Mouse (Mus musculus) embryonic fibroblast, embryonic 13.5 days (primary cell): ENCODE measurements at regions not wholly inside any gene's neighbourhood (a gene's known extent, or its start where the extent isn't known, plus 50 kb on each side); places are given as distances from the start of the nearest gene placed in this dataset.

Experiments used
- H3K27ac ChIP-seq: 2 replicates; pipeline ENCODE4 v1.5.1; 2012; ENCODE audit warnings: low read length, control low read depth, inconsistent platforms; ENCODE audit not compliant: insufficient read depth
- H3K4me1 ChIP-seq: 2 replicates; pipeline ENCODE4 v1.6.1; 2011; ENCODE audit warnings: low read length; ENCODE audit not compliant: control insufficient read depth, insufficient read depth
- H3K4me3 ChIP-seq: 2 replicates; pipeline ENCODE4 v1.5.1; 2011; ENCODE audit warnings: mild to moderate bottlenecking, control low read depth, low read length; ENCODE audit not compliant: insufficient read depth
- CTCF ChIP-seq: IDR thresholded peaks from 2 replicates; pipeline ENCODE4 v1.5.1; 2011; ENCODE audit warnings: mild to moderate bottlenecking, control low read depth, low read length, moderate library complexity, borderline replicate concordance; ENCODE audit not compliant: insufficient read depth
- POLR2A ChIP-seq: IDR thresholded peaks from 2 replicates; pipeline ENCODE4 v1.6.1; 2011; ENCODE audit warnings: low read depth, mild to moderate bottlenecking, control low read depth, low read length, moderate library complexity

GRCm38 (mm10) chr6:93273917-93274513 is 330.7 kb upstream of the Adamts9 start:
- TF ChIP-seq CTCF (no peak), POLR2A (no peak)
- H3K27ac ChIP-seq = no peak overlapping the region

GRCm38 (mm10) chr6:93272206-93272605 is 328.9 kb upstream of the Adamts9 start:
- TF ChIP-seq CTCF = no peak
- TF ChIP-seq POLR2A = no peak
- no peaks in the 10 kb centered on the region for H3K4me1 ChIP-seq
- no peak overlapping the region for H3K4me3 ChIP-seq
- no peak overlapping the region for H3K27ac ChIP-seq

More at GRCm38 (mm10) chr6:93273917-93274513, 330.7 kb upstream of the Adamts9 start:
- no peaks in the 10 kb centered on the region for H3K4me1 ChIP-seq
- H3K4me3 ChIP-seq = no peak overlapping the region

DNA sequence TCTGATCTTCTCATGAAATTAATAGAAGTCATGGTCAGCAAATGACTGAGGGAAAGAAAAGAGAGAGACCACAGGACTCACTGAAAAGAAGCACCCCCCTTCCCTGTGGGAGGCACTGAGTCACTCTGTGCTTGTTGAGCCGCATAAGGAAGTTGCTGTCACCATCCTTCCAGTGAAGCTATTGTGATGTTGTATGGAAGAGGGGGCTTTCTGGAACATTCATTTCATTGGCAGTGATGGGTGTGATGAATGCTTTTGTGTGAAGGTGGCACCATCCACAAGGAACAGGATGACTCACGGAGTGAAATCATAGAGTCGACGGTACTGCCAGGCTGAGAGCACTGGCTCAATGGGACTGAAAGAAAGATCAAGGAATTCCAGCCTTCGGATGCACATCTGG is 323.5 kb upstream of the Adamts9 start:
- TF ChIP-seq CTCF = no peak
- H3K4me1 ChIP-seq = no peaks in the 10 kb centered on the region
- no peak overlapping the region for H3K27ac ChIP-seq
- H3K4me3 ChIP-seq = no peak overlapping the region

DNA sequence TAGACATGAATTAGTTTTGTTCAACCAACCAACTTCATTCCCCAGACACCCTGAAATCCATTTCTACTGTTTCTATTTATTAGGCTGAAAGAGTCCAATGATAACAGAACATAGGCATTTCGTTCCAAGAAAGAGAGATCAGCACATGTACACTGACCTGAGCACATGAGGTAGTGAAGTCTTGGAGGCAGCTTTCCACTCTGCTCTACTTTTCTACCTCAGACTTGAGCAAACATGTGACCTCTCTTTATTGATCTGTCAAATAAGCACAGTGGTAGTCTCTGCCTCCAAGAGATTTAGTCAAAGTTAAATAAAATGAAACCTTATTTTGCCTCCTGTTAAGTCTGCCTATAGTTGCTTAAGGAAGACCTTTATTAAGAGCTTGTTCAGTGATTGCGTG is 321.9 kb upstream of the Adamts9 start:
- TF ChIP-seq CTCF = no peak
- TF ChIP-seq POLR2A = no peak
- no peak overlapping the region for H3K27ac ChIP-seq
- H3K4me1 ChIP-seq = no peaks in the 10 kb centered on the region
- H3K4me3 ChIP-seq = no peak overlapping the region

GRCm38 (mm10) chr6:93260827-93261226 is 317.5 kb upstream of the Adamts9 start:
- TF ChIP-seq POLR2A (no peak), CTCF (no peak)
- peaks cover 12% of the 10 kb centered on the region for H3K4me1 ChIP-seq
- H3K27ac ChIP-seq = no peak overlapping the region
- no peak overlapping the region for H3K4me3 ChIP-seq

- peaks cover 12% of the 10 kb centered on the region for H3K4me1 ChIP-seq
- TF ChIP-seq CTCF (no peak), POLR2A (no peak)
- H3K4me3 ChIP-seq = no peak overlapping the region
- H3K27ac ChIP-seq = peak overlapping the region; percentile 50
Measured at GRCm38 (mm10) chr6:93257130-93257841, 314.0 kb upstream of the Adamts9 start.

- Histone ChIP-seq H3K4me1 (peaks cover 12% of the 10 kb centered on the region), H3K27ac (no peak overlapping the region), H3K4me3 (no peak overlapping the region)
- no peak for TF ChIP-seq POLR2A
- no peak for TF ChIP-seq CTCF
Measured at GRCm38 (mm10) chr6:93253746-93254145, 310.5 kb upstream of the Adamts9 start.

DNA sequence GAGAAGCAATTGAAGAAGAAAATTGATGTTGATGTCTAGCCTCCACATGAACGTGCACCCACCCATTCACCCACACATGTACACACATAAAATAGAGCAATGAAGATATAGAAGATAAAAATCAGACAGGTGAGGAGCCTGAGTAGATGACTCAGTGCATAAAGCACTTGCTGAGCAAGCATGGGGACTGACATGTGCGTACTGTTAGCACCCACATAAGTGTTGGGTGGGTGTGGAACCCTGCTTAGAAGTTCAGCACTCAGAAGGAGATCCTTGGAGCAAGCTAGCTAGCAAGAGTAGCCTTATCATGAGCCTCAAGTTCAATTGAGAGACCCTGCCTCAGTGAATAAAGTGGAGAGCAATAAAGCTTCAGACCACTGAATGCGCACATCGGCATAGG is 305.7 kb upstream of the Adamts9 start:
- Histone ChIP-seq H3K4me1 (no peaks in the 10 kb centered on the region), H3K4me3 (no peak overlapping the region), H3K27ac (no peak overlapping the region)
- no peak for TF ChIP-seq POLR2A
- no peak for TF ChIP-seq CTCF

DNA sequence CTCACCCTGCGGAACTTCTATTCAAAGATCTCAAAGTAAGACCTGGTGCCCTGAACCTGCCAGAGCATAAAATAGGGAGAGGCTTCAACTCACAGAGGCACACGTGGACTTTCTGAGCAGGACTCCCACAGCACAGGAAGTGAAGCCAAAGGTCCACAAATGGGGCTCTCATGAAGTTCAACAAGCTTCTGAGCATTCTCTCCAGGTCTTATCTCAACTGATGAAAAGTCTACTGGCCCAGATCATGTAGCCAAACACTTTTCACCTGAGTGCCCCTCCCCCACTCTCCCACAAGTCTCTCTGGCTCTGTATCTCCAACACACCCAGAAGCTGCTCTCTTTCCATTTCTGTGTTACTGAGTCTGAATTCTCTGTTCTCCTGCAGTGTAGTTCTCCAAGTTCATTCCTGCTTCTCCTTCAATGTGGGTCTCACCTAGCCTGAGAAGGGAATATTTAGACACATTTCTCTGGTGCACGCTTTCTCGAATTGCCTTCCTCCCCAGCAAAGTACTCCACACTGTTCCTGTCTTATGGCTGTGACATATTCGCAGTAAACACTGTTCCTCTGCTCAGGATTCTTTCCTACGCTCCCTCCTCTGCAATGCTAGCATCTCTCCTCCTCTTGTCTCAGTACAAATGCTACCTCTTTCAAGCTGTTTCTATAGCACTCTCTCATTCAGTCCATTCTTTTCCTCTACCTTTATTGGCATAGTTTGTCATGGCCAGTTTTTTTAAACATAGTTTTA is 303.4 kb upstream of the Adamts9 start:
- TF ChIP-seq POLR2A (no peak), CTCF (no peak)
- Histone ChIP-seq H3K4me1 (no peaks in the 10 kb centered on the region), H3K4me3 (no peak overlapping the region), H3K27ac (no peak overlapping the region)

GRCm38 (mm10) chr6:93235550-93235949 is 292.3 kb upstream of the Adamts9 start:
- Histone ChIP-seq H3K4me1 (peaks cover 8% of the 10 kb centered on the region), H3K27ac (no peak overlapping the region), H3K4me3 (no peak overlapping the region)
- TF ChIP-seq POLR2A (no peak), CTCF (no peak)
